Mouse (Mus musculus) embryonic stem cell, embryonic (primary cell): Measurements from ENCODE around the gene Fbxl17.

ENCODE experiments used
- CTCF ChIA-PET, 4 experiments: fragments of 300-600 bp in 2 of 4; fragments of 350-600 bp in 2 of 4; sonication (Branson Sonifier 250); formaldehyde crosslinking; loops; one replicate each; lab custom pipeline; 2022; ENCODE audit warnings: inconsistent platforms in 2 of 4; lab: Charles Lee
- POLR2A ChIA-PET, 4 experiments: fragments of 300-600 bp in 2 of 4; fragments of 350-600 bp in 2 of 4; sonication (Branson Sonifier 250); formaldehyde crosslinking; loops; one replicate each; lab custom pipeline; 2022; ENCODE audit warnings: antibody characterized with exemption in 4 of 4, inconsistent platforms in 1 of 4; lab: Charles Lee

Gene Fbxl17

DNA sequence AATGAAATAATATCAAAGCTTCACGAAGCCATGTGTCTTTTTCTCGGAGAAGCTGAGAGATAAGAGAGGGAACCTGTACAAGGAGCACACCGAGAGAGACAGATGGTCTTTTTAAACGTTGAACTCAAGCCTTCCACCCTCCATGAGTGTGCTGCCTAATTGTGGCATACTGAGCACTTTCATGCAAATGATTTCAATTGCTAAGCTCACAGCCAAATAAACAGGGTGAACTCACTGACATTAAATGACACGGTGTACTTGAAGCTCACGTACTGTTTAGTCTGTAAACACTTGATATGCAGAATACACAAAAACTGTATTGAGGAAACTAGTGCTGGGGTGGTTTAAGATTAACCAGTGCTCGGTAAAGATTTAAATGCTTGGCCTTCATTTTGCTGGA is 380.7 kb downstream of the Fbxl17 start:
- ChIA-PET CTCF (no interaction called here), POLR2A (no interaction called here)

DNA sequence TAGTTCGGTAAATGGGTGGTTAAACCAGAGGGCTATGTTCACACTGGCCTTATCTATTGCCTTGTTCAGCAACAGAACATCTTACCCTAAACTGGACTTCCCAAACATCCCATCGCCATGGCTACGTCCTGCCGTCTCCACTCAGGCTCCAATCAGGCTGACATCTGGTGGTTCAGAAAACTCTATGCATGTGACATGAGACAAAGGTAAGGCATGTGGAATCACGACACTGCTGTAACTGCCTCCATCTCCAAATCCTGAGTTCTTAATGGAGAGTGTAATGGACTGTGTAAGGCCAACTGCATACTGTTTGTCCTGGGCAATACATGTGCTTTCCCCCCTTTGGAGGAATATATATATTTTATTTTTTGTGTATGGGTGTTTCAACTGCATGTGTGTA is 382.7 kb downstream of the Fbxl17 start:
- CTCF ChIA-PET = no interaction called here
- POLR2A ChIA-PET = interaction anchor here in 1 of 4 experiments (0.6 kb wide), 1 partner anchor 235 kb away, joined by 3 read pairs; no protein-coding TSS in a partner anchor

DNA sequence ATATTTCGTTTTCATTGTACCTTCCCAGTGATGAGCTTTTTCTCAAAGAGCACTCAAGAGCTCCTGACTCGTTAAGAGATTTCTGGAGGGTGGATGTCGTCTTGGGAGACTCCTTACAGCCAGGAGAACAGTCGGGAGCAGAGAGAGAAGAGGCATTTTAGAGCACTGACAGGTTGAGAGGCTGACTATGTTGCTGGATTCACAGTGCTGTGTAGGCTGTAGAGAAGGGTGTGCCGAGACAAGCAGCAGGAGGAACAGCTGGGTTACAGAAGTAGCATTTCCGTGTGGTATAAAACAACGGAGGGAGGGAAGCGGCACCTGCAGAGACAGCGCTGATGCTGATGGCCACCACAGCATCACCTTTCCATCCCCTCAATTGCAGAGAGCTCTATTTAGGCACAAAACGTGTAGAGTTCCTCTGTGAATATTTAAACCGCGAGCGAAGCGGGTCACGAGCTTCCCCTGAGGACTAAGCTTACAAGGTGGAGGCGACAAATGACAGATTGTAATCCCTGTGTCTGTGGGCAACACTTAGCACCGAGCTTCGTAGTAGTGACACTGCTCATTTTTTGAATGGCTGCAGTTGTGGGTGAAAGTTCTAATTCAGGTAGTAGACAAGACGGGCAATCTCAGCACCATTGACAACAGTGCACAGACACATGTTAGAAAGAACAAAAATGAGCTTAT is 385.3 kb downstream of the Fbxl17 start:
- ChIA-PET POLR2A (interaction anchor here in 1 of 4 experiments (0.7 kb wide), 1 partner anchor 425 kb away, joined by 3 read pairs; no protein-coding TSS in a partner anchor), CTCF (interaction anchor here in 1 of 4 experiments (0.6 kb wide), 1 partner anchor 1382 kb away, joined by 3 read pairs; no protein-coding TSS in a partner anchor)

DNA sequence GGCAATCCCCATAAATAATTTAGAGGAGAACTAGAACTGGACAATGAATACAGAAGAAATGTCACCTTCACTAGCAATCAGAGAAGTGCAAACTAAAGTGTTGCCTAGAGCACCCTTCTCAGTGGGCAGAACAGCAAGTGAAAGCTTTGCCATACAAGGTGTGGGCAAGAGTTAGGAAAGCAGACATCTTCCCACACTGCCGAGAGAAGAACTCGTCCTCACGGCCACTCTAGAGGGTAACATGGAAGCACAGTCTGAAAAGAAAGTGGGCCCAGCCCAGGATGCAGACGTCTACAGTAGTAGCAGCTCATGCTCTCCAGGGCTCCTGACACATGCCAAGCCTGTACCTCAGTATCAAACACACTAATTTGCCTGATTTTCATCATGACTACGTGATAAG is 387.0 kb downstream of the Fbxl17 start:
- ChIA-PET CTCF (no interaction called here), POLR2A (no interaction called here)

DNA sequence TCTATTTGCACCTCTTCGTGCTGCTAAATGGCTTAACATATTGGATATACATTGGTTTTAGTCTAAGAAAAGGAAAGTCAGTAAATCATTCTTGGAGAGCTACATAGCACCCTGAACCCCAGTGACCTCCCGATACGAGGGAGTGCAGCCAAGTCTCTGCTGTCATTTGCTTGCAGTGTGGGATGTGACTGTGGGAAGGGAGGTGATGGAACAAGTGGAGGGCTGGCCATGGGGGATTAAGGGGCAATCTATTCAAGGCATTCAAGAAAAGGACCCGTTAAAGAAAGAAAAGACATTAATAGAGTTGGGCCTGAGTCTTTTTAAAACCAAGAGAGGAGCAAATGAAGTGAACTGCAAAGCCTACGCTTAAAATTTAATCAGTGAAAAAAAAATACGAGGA is 388.8 kb downstream of the Fbxl17 start:
- CTCF ChIA-PET = no interaction called here
- POLR2A ChIA-PET = no interaction called here

DNA sequence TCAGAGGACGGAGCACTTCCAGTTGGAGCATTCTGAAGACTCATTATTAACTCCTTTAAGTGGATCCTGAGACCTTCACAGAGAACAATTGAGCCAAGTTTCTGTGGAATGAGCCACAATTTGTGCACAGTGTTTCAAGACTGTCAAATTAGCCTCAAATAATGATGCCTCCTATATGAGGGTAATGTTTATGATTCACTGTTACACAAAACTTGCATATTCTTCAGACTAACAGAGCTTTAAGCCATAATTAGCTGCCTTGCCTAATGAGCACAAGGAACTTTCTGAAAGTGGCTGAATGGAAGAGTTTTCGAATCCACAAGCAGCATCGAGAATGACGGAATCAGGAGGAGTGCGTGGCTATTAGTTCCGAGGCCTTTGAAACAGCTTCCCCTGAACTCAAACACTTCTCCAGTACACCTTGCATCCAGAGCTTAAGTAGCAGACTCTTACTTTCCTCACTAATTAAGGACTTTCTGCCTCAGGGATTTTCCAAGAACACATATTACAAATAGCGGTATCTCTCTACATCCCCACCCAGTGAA is 389.5 kb downstream of the Fbxl17 start:
- POLR2A ChIA-PET = no interaction called here

DNA sequence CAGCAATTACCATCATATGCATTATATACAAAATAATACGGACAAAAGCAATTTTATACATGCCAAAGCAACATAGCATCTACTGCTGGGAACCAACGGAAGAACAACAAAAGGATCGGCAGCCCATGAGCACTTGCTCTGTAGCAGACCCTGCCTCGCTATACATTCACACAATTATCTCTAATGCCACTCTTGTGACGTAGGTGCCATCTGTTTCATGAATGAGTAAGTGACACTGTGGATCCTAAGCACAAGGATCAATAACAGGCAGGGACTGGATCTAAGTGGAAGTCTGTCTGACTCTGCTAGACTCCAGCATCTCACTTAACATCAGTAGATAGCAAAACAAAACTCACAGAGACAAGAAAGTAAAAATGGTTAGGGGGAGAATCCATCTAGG is 391.8 kb downstream of the Fbxl17 start:
- POLR2A ChIA-PET = no interaction called here
- CTCF ChIA-PET = no interaction called here

More for the DNA sequence above, 389.5 kb downstream of the Fbxl17 start:
- CTCF ChIA-PET = no interaction called here

DNA sequence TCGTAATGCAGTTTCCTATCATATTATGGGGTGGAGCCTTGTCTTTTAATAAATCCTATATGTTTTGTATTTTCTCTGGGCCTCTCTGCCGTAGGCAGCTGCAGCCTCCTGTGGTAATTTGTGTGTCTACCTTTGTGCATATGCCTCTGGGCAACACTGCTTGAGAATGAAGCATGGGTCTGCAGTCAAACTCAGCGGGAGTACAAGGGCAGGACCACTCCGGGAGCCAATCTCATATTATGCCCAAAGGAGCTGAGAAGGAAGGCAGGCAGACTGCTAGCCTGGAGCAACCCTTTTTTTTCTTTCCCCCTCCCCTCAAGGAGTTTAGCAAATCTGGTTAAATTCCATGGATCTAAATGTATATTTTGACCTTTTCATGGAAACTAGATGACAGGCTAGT is 392.3 kb downstream of the Fbxl17 start:
- POLR2A ChIA-PET = no interaction called here
- CTCF ChIA-PET = no interaction called here

DNA sequence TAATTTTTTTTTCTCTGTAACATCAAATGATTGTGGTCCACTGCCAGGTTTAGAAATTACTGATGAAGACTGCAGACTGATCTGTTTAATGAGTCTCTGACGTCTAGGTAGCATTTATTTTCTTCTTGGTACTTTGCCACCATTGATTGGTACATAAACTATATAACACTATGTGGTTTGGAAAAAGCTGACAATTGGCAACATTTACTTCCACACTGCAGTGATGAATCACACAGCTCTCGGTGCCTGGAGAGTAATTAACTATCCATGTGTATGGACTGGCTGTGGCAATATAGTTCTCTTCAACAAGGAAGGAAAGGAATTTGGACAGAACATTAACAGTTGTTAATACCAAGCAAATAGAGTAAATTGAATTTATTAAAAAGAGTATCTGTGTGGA is 404.3 kb downstream of the Fbxl17 start:
- ChIA-PET POLR2A (no interaction called here), CTCF (no interaction called here)

DNA sequence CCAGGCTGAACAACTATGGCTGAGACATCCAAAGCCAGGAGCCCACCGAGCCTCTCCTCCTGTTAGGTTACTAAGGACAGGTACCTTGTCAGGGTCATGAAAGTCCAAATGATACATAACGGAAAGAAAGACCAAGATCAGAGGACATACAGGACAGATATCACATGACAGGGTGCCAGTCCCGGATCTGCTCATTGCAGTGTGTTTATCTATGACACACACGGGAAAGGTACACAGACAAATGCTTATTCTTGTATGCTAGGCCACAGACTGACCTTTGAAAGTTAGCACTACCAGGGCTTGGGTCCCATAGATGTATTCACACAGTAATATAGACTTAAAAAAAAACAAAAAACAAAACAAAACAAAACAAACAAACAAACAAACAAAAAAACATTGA is 404.8 kb downstream of the Fbxl17 start:
- POLR2A ChIA-PET = no interaction called here
- CTCF ChIA-PET = no interaction called here

DNA sequence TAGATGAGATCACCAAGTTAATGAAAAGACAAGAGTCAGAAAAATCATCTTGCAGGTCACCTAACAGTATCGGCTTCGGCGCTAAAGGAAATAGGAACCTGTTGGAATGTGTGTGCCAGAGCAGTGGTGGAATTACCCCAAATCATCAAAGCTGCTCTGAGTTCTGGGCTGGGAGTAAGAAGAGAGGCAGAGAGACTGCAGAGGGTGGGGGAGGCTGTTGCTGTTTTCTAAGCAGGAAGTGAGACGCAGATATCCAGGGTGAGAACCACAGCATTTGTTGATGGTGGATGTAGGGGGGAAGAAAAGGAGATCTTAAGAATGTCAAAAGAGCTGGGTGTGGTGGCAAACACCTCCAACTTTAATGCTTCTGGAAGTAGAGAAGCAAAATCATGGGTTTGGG is 406.6 kb downstream of the Fbxl17 start:
- CTCF ChIA-PET = no interaction called here
- POLR2A ChIA-PET = no interaction called here

DNA sequence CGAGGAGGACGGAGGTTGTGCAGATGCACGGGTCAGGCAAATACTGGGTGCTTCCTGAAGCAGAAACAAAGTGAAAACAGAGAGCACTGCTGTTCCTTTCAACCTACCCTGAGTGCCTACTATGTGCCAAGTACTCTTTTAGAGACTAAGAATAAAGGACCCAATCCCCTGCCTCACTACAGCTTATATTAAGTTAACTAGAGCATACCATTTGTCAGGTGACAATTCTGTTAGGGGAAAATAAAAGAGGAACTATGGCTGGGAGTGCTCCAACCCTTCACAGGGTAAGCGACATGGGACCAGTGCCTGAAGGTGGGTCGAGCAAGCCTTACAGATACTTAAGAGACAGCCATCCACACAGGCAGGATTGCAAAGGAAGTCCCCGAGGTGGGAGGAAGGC is 407.0 kb downstream of the Fbxl17 start:
- POLR2A ChIA-PET = interaction anchor here in 1 of 4 experiments (0.5 kb wide), 1 partner anchor 11 kb away, joined by 3 read pairs; no protein-coding TSS in a partner anchor
- CTCF ChIA-PET = no interaction called here

DNA sequence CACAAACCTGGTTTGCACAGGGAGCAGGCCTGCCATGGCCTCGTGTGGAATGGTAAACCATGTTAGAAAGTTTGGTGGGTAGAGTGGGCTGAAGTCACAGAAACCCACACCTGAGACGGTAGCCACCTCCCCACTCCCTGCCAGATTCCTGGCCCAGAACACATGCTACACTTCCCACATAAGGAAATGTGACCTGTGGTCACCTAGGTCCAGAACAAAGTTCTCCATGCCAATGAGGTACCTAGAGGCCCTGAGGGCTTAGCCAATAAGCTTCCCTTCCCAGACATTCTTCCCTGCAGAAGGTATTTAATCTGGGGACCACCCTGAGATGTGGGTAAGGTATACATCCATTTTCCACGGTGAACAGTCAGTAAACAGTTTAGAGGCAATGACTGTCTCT is 409.7 kb downstream of the Fbxl17 start:
- POLR2A ChIA-PET = no interaction called here

DNA sequence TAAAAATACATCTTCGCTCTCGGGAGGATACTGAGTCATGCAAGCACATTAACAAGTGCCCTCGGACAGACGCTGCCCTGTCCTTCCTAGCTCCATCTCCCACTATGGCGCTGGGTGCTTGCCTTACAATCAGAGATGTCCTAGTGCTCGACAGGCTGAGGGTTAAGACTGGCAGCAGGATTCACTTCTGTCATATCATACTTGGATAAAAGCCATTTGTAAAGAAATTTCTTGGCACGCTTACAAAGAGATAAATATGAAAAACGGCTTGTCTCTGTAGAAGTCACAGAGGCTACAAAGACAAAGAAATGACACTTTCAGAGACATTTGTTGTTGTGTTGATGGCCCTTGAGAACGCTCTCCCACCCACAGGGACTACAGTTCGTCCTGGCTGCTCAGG is 412.6 kb downstream of the Fbxl17 start:
- ChIA-PET POLR2A (no interaction called here), CTCF (no interaction called here)

More for the DNA sequence above, 409.7 kb downstream of the Fbxl17 start:
- CTCF ChIA-PET = no interaction called here

DNA sequence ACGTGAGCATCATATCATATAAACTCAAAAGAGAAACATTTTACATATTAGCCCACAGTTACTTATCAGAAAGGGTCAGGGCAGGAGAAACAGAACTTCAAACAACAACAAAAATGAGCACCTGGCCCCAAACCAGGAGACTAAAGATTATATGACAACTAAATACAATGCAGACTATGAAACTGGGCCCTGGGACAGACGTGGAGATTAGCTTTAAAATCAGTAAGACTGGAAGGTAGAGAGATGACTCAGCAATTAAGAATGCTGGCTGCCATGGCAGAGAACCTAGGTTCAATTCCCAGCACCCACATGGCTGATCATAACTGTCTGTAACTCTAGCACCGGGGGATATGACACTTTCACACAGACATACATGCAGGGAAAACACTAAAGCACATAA is 413.3 kb downstream of the Fbxl17 start:
- CTCF ChIA-PET = no interaction called here
- POLR2A ChIA-PET = no interaction called here

DNA sequence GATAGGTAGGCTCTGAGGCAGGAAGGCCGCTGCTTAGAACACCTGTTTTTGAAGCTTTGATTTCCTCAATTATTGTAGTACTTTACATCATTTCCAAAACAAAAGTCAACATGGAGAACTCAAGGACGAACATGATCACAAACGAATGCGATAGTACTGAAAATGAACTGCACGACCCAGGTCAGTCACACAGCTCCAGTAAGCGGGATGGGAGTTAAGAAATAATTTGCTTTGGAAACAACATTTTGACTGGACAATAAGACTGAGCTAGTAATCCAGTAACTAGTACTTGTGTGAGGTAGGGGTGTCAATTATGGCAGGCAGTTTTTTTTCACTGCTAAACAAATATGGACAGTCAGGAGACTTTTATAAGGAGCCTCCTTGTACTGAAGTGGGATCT is 414.6 kb downstream of the Fbxl17 start:
- POLR2A ChIA-PET = no interaction called here
- CTCF ChIA-PET = no interaction called here

DNA sequence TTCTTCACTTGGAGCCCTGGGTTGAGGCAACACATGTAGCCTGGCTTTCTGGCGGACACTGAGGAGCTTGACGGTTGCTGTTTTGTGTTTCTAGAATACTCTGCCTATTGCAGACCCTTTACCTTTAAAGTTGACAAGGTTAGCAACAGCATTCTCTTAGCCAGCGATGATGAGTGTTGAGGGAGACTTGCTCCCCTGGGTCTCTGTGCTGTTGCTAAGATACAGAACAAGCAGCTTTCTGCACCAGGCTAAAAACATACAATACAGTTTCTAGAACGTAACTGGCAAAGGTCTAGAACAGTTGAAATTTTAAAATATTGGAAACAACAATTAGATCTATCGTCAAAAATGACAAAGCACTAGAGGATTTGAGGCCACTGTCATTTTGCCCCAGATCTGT is 420.7 kb downstream of the Fbxl17 start:
- ChIA-PET CTCF (no interaction called here), POLR2A (interaction anchor here in 2 of 4 experiments (0.6 to 1.3 kb wide), 3 partner anchors 72 to 102 kb away, joined by 3 read pairs; no protein-coding TSS in a partner anchor)

DNA sequence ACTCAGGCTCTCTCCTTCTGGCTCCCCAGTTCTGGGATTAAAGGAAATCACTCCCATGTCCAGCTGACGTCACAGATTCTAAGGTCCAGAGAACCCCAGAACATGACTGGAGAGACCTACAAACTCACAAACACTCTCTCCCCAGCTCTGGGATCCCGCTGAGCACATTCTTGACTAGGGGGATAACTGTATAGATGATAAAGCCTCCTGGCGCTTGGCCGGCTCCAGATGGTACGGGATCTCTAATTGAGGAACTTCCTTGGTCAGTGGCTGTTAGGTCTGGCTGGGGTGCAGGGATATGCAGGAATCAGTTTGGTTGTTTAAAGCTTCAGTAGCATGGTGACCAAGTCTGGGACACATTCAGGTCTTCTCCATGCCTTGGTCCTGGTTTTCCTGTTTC is 422.3 kb downstream of the Fbxl17 start:
- POLR2A ChIA-PET = no interaction called here
- CTCF ChIA-PET = no interaction called here

DNA sequence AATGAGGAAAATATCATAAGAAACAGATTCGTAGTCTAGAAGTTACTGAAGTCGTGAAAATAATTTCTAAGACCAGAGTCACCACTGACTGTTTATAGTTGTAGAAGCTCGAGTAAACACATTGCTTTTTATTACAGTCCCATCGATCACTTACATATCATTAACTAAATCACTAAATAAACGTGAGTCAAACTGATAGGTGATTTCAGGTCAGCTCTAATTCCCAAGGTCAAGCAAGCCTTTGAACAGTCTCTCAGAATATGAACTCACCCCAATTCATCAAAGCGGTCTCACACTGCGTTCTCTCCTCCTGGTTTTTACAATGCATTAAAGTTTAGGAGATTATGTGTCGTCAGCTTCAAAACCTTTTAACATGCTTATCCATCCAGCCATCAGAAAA is 423.2 kb downstream of the Fbxl17 start:
- ChIA-PET CTCF (interaction anchor here in 1 of 4 experiments (0.6 kb wide), 1 partner anchor 280 kb away, joined by 3 read pairs; no protein-coding TSS in a partner anchor), POLR2A (interaction anchor here in 2 of 4 experiments (0.7 kb wide), 2 partner anchors 192 to 1749 kb away, joined by 4 read pairs; no protein-coding TSS in a partner anchor)

DNA sequence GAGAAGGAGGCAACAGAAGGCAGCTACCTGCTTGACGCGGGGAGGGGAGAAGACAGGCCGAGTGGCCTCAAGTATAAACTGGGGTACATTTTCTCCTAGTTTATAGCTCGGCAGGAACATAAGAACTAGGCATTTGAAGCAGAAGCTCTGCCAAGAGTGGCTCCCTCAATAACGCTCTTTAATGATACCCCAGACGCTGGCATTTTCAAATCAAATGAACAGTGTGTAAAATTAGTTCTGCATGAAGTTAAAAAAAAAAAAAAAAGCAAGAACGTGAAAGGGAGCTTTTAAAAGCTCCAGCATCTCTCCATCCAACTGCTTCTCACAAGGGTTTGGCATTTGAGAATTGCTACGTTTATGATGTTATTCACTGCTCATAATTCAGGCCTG is 423.8 kb downstream of the Fbxl17 start:
- ChIA-PET CTCF (interaction anchor here in 1 of 4 experiments (0.6 kb wide), 1 partner anchor 279 kb away, joined by 3 read pairs; no protein-coding TSS in a partner anchor), POLR2A (interaction anchor here in 1 of 4 experiments (0.7 kb wide), 1 partner anchor 1750 kb away, joined by 4 read pairs; no protein-coding TSS in a partner anchor)
